Mouse (Mus musculus): ENCODE measurements around the gene Prickle3.

The Prickle3 gene

DNA sequence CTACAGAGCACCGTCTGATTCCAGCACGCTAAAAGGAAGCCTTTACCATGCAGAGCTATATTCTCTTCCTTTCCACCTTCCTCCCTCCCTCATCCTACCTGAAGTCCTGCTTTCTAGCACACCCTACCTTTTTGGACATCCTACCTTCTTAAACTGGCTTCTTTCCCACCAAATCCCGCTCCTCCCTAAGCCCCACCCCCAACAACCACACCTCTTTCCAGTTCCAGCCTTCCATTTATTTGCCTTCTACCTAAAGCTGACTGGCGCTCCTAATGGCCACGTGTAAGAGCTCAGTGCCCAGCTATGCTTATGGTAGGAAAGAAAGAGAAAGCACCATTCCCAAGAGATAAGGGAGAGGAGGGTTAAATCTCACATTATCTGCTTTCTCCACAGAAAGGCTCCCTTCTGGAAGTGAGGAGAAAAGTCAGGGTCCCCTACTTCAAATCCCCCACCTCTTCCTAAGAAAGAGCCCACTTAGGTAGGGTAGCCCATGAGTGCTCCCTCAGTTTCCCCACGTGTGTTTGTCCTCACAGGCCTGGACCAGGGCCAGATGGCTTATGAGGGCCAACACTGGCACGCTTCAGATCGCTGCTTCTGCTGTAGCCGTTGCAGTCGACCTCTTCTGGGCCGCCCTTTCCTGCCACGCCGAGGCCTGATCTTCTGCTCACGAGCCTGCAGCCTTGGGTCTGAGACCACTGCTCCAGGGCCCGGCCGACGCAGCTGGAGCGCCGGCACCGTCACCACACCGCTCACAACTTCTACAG is 8.9 kb downstream of the Prickle3 start:
- in situ Hi-C loops (cut with MboI; ENCODE audit: low pct_unique_long_range_greater_than_20kb in 1 of 2, low sequenced_read_pairs in 2 of 2, unreplicated experiment in 1 of 2), result no loop called here

DNA sequence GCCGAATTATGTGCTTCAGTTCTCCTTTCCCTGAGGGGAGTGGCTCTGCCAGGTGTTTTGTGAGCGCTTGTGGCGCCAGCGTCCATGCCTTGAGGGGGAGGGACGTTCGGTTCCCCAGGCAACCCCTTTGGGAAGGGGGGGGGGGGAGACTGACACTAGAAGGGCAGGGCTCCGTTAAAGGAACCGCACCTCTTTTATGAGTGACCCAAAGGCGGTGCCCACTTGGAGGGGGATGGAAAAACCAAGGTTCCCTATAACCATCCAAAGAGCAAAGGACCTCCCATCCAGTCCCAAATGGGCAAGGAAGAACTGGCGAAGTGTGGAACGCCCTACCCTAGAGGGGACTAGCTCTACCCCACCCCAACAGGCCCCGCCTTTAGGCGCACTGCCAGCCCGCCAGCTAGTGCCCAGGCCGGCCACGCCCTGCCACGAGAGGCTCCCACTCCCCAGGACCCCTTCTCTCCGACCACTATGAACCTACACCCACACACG is 13.4 kb downstream of the Prickle3 start:
- in situ Hi-C loops (cut with MboI; ENCODE audit: low pct_unique_long_range_greater_than_20kb in 1 of 2, low sequenced_read_pairs in 2 of 2, unreplicated experiment in 1 of 2), result no loop called here

DNA sequence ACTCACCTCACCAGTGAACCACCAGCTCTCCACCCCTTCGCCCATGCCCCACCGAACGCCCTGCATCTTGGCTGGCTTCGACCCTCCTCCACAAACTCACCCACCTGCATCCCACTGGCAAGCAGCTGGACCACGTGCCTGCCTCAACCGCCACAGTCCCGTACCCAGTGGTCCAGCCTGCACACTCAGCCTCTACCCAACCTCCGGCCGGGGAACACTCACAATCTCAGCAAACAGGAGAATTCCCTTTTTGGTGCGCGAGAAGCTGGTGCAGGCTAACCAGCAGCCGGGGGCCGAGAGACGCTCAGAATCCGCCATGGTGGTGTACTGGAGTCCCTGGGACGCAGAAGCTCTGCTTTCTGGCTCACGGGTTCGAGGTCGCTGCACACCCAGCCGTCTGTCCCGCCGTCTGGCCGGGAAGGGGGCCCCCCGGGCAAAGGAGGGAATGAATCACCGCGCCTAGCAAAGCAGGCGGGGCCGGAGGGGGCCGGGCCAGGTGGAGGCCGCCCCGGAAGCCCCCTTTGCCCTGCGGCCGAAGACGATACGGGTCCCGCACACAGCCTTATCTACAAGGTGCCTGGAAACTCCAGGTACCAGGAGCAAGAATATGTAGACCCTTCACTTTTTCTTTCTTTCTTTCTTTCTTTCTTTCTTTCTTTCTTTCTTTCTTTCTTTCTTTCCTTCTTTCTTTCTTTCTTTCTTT is 14.0 kb downstream of the Prickle3 start, which contains the start of gene Plp2:
Gene Plp2 (minus strand): TSS at position 470 of the 703 bp plus-strand sequence.
- in situ Hi-C loops (cut with MboI; ENCODE audit: low pct_unique_long_range_greater_than_20kb in 1 of 2, low sequenced_read_pairs in 2 of 2, unreplicated experiment in 1 of 2), result no loop called here

DNA sequence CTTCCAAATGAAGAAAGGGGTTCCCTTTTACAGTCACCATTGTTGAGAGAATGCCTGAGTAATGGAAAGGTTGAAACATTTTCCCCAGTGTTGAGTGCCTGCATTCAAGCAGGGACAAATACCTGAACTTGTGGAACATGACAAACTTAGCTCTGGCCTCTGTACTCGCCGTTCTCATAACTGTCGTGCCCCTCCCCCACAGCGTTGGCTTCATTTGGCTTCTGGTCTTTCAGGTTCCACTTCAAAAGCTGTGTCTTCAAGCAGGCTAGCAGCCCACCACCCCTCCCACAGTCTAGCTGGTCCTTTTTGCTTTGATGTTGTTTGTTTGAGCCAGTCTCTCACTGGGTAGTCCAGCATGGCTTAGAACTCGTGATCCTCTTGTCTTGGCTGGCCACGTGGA is 15.7 kb downstream of the Prickle3 start:
- in situ Hi-C loops (cut with MboI; ENCODE audit: low pct_unique_long_range_greater_than_20kb in 1 of 2, low sequenced_read_pairs in 2 of 2, unreplicated experiment in 1 of 2), result no loop called here

DNA sequence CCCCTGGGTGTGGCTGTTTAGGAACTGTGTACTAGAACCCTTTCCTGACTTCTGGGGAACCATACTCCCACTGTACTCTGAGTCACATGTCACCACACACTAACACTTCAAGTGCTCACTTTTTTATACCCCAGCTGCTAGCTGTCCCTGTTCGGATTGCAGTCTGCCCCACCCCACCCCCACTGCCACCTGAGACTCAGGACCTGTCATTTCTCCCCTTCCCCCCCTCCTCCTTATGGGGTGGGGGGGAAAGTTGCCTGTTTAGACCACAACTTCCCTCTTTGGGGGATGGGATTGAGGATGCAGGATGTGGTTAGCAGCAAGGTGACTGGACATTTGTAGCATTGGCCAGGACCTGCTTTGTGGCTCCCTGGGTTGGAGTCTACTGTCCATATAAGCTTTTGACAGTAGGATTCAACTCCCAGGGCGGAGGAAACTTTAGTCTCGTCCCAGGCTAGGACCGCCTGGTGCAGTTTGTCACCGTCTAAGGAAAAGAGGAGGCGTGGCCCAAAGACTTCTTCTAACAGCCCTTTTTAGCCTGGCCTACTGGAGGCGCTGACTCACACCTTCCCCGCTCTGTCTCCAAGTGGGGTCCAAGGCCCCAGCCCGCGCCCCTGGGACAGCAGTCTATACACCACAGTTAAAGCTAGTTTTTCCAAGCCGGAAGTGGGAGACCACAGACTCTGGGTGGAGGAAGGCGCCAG is 16.7 kb downstream of the Prickle3 start:
- in situ Hi-C loops (cut with MboI; ENCODE audit: low pct_unique_long_range_greater_than_20kb in 1 of 2, low sequenced_read_pairs in 2 of 2, unreplicated experiment in 1 of 2), result no loop called here

DNA sequence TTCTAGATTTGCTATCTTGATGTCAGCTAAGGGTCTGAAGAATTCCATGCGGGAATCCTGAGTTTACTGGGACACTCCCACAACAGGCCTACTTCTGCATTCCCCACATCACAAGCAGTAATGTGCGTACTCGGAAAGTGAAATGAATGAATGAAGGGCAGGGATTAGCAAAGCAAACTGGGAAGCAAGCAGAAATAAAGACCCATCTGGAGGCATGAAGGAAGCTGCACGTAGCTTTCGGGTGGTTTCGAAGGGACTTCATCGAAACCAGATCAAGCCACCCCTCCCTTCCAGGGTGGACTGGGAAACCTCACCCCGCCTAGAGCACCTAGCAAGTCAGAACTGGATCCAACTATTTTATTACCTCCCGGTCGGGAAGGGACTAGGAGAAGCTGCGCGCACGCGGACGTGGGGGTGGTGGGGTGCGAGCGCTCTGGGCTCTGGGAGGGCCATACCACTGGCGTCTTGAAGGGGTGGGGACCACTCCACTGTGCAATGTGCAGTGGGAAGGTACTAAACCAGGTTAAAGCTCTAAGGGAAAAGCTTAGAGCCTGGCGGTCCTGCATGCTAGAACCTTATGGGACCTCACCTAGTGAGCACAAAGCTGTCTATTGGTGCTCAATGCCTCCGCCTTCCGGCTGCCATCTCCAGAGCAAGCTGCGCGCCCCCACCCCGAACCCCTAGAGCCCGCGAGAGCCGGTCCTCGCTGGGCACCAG is 17.4 kb downstream of the Prickle3 start:
- in situ Hi-C loops (cut with MboI; ENCODE audit: low pct_unique_long_range_greater_than_20kb in 1 of 2, low sequenced_read_pairs in 2 of 2, unreplicated experiment in 1 of 2), result no loop called here

DNA sequence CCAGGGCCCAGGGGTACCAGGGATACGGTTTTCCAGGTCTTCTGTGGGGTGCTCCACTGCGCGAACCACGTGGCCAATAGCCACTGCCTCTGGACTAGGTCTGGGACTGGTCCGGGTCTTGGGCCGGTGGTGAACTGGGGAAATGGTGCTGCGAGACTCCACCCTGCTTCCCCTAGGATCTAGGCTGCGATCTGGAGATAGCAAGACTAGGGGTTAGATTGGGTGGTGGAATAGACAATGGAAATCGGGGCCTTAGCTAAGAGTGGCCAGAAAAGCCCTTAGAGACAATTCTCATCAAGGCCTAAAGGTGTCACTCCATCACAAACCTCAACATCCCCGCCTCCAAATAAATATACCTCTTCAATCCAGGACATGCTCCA is 17.9 kb downstream of the Prickle3 start:
- in situ Hi-C loops (cut with MboI; ENCODE audit: low pct_unique_long_range_greater_than_20kb in 1 of 2, low sequenced_read_pairs in 2 of 2, unreplicated experiment in 1 of 2), result no loop called here

DNA sequence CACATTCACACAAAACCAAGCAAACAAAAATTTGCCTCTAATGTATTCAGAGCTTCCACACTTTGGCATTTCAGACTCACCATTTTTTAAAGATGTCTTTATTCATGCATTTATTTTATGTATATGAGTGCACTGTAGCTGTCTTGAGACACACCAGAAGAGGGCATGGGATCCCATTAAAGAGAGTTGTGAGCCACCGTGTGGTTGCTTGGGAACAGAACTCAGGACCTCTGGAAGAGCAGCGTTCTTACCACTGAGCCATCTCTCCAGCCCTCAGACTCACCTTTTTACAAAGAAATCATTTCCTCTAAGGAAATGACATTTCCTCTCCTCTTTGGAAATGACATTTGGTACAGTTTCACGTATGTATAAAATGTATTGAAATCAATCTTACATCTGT is 21.9 kb downstream of the Prickle3 start:
- in situ Hi-C loops (cut with MboI; ENCODE audit: low pct_unique_long_range_greater_than_20kb in 1 of 2, low sequenced_read_pairs in 2 of 2, unreplicated experiment in 1 of 2), result no loop called here

DNA sequence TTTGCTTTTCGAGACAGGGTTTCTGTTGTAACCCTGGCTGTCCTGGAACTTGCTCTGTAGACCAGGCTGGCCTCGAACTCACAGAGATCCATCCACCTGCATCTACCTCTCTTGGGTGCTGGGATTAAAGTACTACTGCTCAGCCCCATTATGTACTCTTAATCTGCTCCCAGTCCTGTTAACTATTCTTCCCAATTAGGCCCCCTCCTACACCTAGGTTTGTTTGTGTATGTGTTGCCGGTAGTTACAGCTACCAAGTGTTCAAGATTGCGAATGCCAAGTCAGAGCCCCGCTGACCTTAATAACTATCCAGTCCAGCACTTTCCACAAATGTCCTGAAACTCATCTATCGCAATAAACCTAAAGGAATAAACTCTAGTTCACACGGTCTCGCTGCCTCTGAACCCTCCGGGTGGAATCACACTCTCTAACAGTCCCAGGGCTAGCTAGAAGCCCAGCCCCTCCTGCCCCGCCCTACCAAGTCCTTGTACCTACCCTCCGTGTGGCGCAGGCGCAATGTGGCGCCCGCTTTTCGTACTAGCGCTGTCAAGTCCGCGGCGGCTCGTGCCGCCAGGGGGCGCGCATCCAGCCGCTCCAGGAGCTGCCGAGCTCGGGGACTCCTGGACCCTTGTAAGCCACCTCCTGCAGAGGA is 22.5 kb downstream of the Prickle3 start:
- in situ Hi-C loops (cut with MboI; ENCODE audit: low pct_unique_long_range_greater_than_20kb in 1 of 2, low sequenced_read_pairs in 2 of 2, unreplicated experiment in 1 of 2), result no loop called here

DNA sequence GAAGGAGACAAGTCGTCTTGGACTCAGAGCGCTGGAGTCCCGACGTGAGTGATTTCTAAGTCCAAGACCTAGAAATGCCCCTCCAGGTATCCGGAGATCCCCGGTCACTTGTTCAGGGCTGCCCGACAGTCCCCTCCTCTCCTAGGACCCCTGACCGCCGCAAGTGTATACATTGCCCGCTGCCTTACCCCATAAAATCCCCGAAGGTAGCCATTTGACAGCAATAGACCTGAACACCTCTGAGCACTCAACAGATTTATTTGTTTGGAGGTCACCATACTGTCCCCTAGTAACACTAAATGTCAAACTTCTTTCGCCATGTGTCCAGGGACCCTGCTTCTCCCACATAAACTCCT is 23.0 kb downstream of the Prickle3 start:
- in situ Hi-C loops (cut with MboI; ENCODE audit: low pct_unique_long_range_greater_than_20kb in 1 of 2, low sequenced_read_pairs in 2 of 2, unreplicated experiment in 1 of 2), result no loop called here

DNA sequence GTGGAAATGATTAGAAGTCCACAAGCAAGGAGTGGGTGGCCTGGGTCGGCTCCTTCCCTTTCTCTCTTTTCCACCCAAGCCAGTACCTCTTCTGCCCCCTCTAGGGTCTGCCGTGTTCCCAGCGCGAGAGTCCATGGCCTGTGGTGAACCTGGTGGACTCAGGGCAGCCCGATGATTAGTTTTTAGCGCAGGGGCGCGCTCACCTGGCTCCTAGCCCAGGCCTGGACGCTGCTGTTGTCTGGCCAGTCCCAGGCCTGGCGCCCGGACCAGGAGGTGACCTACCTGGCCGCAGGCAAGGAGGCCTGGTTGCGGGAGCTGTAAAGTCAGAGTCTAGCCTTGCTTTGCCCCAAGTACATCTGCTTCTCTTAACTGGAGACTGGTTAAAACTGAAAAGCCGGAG is 23.8 kb downstream of the Prickle3 start, which contains the start of gene Magix:
Gene Magix (minus strand): TSS at position 388 of the 400 bp plus-strand sequence.
- in situ Hi-C loops (cut with MboI; ENCODE audit: low pct_unique_long_range_greater_than_20kb in 1 of 2, low sequenced_read_pairs in 2 of 2, unreplicated experiment in 1 of 2), result no loop called here

DNA sequence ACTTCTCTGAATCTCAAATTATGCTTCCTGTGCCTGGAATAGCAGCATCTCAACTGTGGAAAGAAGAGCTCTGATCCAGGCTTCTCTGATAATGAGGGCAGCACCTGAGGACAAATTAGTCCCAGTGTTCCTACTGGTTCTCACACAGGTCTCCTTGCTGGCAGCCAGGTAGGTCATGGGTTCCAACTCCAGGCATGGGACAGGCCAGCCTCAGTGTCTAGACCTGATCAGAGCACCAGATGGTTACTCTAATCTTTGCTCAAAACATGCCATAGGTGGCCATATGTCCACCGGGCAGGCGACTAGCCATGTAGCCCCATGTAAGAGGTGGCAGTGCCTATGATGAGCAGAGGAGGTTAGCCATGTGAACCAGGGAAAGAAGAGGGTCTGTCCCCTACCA is 31.3 kb downstream of the Prickle3 start:
- in situ Hi-C loops (cut with MboI; ENCODE audit: low pct_unique_long_range_greater_than_20kb in 1 of 2, low sequenced_read_pairs in 2 of 2, unreplicated experiment in 1 of 2), result no loop called here

DNA sequence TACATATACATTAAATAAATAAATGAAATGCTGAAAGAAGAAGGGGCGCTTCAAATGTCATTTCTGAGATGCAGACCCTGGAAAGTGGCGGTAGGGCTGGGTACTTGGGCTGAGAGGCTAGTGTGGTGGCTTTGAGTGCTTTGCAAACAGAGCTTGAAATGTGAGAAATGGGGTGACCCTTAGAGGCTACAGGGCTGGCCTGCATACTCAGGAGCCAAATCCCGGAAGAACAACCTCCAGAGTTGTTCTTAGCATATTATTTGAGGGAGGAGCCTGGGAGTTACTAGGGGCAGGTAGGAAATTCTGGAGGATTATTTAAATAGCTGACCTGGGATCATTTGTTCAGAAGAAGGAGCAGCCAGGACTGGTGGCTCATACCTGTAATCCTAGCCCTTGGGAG is 33.4 kb downstream of the Prickle3 start:
- in situ Hi-C loops (cut with MboI; ENCODE audit: low pct_unique_long_range_greater_than_20kb in 1 of 2, low sequenced_read_pairs in 2 of 2, unreplicated experiment in 1 of 2), result loop anchor here in 1 of 2 experiments (10.0 kb wide), 1 partner anchor 216 kb away; no protein-coding TSS in a partner anchor

DNA sequence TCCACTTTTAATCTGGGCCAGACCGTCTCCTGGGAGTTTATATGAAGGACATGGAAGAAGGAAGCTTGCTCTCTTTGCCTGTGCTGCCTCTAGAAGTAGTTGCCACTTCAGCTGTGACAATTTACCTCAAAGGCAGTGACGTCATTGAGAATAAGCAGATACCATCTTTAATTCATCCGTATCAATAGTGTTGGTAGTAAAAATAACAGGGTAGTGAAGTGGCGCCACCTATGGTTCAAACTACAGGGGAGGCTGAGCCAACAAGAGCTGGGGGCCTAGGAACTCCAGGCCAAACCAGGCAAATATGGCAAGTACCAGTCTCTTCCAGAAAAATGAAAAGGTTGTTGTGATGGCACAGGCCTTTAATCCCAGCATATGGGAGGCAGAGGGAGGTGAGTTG is 35.8 kb downstream of the Prickle3 start:
- in situ Hi-C loops (cut with MboI; ENCODE audit: low pct_unique_long_range_greater_than_20kb in 1 of 2, low sequenced_read_pairs in 2 of 2, unreplicated experiment in 1 of 2), result loop anchor here in 1 of 2 experiments (10.0 kb wide), 1 partner anchor 218 kb away; no protein-coding TSS in a partner anchor

DNA sequence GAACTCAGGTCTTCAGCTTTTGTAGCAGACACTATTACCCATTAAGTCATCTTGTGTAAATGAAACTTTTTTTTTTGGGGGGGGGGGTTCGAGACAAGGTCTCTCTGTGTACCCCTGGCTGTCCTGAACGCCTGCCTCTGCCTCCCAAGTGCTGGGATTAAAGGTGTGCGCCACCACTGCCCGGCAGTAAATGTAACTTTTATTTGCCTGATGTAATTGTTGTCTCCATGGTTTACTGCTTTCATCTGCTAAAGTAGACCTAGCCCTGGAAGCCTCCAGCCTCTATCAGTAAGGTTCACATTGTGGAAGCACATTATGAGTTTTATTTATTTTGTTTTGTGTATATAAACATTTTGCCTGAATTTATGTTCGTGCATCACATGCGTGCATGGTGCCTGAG is 39.5 kb downstream of the Prickle3 start:
- in situ Hi-C loops (cut with MboI; ENCODE audit: low pct_unique_long_range_greater_than_20kb in 1 of 2, low sequenced_read_pairs in 2 of 2, unreplicated experiment in 1 of 2), result loop anchor here in 1 of 2 experiments (10.0 kb wide), 1 partner anchor 222 kb away; no protein-coding TSS in a partner anchor

DNA sequence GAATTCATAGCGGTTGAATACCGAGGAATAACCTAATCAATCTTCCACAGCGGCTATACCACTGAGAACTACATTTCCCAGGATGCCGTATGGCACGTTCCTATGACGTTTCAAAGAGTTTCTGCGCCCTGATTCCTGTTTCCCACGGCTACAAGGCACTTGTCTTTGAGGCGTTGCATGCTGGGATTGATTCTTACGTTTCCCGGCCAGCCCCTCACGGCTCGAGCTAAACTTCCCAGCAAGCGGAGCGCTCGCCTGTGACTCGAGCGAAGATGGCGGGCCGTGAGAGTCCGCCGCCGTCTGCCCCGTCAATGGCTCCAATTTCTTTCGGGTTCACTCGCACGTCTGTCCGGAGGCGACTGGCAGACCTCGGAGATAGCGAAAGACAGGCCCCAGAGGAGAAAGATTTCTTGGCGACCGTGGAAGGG is 39.9 kb downstream of the Prickle3 start, which contains the start of gene Gpkow:
Gene Gpkow (plus strand): TSS at position 178 of the 428 bp plus-strand sequence.
- in situ Hi-C loops (cut with MboI; ENCODE audit: low pct_unique_long_range_greater_than_20kb in 1 of 2, low sequenced_read_pairs in 2 of 2, unreplicated experiment in 1 of 2), result loop anchor here in 1 of 2 experiments (10.0 kb wide), 1 partner anchor 222 kb away; no protein-coding TSS in a partner anchor

DNA sequence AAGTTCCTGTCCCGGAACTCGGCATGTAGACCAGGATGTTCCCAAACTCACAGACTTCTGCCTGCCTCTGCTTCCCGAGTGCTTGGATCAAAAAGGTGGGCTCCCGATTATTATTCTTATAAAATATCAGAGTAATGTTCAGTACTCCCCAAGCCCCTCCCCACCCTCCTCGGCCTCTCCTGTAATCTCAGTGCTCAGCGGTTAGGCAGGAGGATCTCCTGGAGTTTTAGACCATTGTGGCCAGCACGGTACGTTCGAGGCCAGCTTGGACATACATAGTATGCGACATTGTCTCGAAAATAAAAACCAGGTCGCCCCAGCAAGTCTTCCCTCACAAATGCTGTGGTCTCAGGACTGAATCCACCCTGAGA is 56.7 kb downstream of the Prickle3 start:
- in situ Hi-C loops (cut with MboI; ENCODE audit: low pct_unique_long_range_greater_than_20kb in 1 of 2, low sequenced_read_pairs in 2 of 2, unreplicated experiment in 1 of 2), result loop anchor here in 1 of 2 experiments (25.0 kb wide), 1 partner anchor 251 kb away; no protein-coding TSS in a partner anchor

Measured in mouse embryonic stem cell (cell line).